Mouse (Mus musculus): ENCODE data around the gene Gm4450.
"Not testable (repeated sequence)": the region's sequence is repeated elsewhere in the genome, so short reads cannot be mapped to it uniquely, and the experiment has no call there.

- TF ChIP-seq CTCF (IDR thresholded peaks at IDR 0.05; ENCODE audit: borderline replicate concordance, control insufficient read depth, extremely low read depth, insufficient read depth, low read length, poor library complexity); POLR2A (IDR thresholded peaks at IDR 0.05; ENCODE audit: control insufficient read depth, extremely low read depth, insufficient read depth, low read length, poor library complexity): not testable (repeated sequence)
These were observed at the start of gene Gm4450 for GRCm38 (mm10) chr3:98457026-98457425.

Data from thymus, adult 2 months (tissue).